ENCODE assay signal across 16 mouse cellular contexts in genomic region chr12:84500528-84501263, GRCm38 (mm10). TPM values are rescaled to one million over a fixed set of nuclear protein-coding genes. Genes with fewer than 3 reads are reported as not detected.
DNase-seq lines count a peak whose midpoint lies in the region; ATAC-seq and TF ChIP-seq lines count a peak whose summit lies in the region.
"Had no signal": no experiment of that assay in that cellular context is flagged by ENCODE, and none has a peak within 500 bp of the region (broad histone marks: within the 10 kb centered on the region; RNA-seq: fewer than 3 reads in every experiment).

No protein-coding gene starts in this region.

- peaks cover 5% of the 10 kb centered on the region; the same call in 1 of the 2 replicates for H3K79me2 ChIP-seq in liver, adult 2 months (ENCODE audit: control insufficient read depth, insufficient read depth, low read length)

- H3K36me3 ChIP-seq in liver, adult 2 months (ENCODE audit: control insufficient read depth, insufficient read depth, low read length): no peaks in the 10 kb centered on the region; the same call in 1 of the 2 replicates
- H3K36me3 ChIP-seq in liver, embryonic 12.5 days: no peaks in the 10 kb centered on the region
- no peaks in the 10 kb centered on the region for H3K36me3 ChIP-seq in hindbrain, postnatal 0 days (ENCODE audit: insufficient read depth, low read length)
- H3K36me3 ChIP-seq in neural tube, embryonic 14.5 days (ENCODE audit: control insufficient read depth, insufficient read depth, low read length): no peaks in the 10 kb centered on the region

- no peak overlapping the region for H3K4me3 ChIP-seq in liver, adult 2 months (ENCODE audit: insufficient read depth, low read depth, low read length)
- no peak overlapping the region for H3K4me3 ChIP-seq in liver, embryonic 12.5 days
- no peak overlapping the region for H3K4me3 ChIP-seq in hindbrain, postnatal 0 days (ENCODE audit: low read length)
- H3K4me3 ChIP-seq in neural tube, embryonic 14.5 days (ENCODE audit: low read depth, low read length): no peak overlapping the region
- H3K4me3 ChIP-seq: myocyte had no signal

- 77% methylated on average over 8 of the region's 8 CpGs for WGBS in liver, adult 2 months
- 80% methylated on average over 8 of the region's 8 CpGs for WGBS in liver, embryonic 12.5 days (ENCODE audit: insufficient replicate concordance)
- 58% methylated on average over 8 of the region's 8 CpGs for WGBS in hindbrain, postnatal 0 days
- WGBS in neural tube, embryonic 14.5 days: 35% methylated on average over 8 of the region's 8 CpGs

- H3K9ac ChIP-seq in liver, adult 2 months (ENCODE audit: low read depth, low read length): no peak overlapping the region
- H3K9ac ChIP-seq in liver, embryonic 12.5 days: no peak overlapping the region
- no peak overlapping the region for H3K9ac ChIP-seq in hindbrain, postnatal 0 days (replicated peaks; ENCODE audit: low read length)
- H3K9ac ChIP-seq in neural tube, embryonic 14.5 days (replicated peaks; ENCODE audit: low read depth, low read length): no peak overlapping the region; the same call in 1 of the 2 replicates
- H3K9ac ChIP-seq: liver, postnatal 0 days had no signal

- peak; percentile 50 for DNase-seq in liver, adult 2 months (ENCODE audit: extremely low read depth, low read depth, low spot score)
- peak; percentile 7 for DNase-seq in fat pad, adult 2 months (ENCODE audit: extremely low read depth, low read depth, low spot score)
- peak; percentile 22 for DNase-seq in hindbrain, postnatal 0 days (ENCODE audit: low spot score)
- no peak for DNase-seq in adrenal gland, adult 2 months
- no peak for DNase-seq in cerebellum, postnatal 25 days
- DNase-seq in heart, postnatal 36 days: no peak
- DNase-seq: cerebellum, adult 11-12 months; heart, postnatal 14 days; kidney, adult 2 months; liver, postnatal 0 days; right cerebral cortex, adult 18-20 months had no signal

- intact Hi-C loops in heart, postnatal 36 days (cut with DNase I): no loop called here

- no peak for TF ChIP-seq POLR2A in liver, adult 2 months (IDR thresholded peaks at IDR 0.05; ENCODE audit: extremely low read depth, insufficient read depth, low read length)

- H3K27ac ChIP-seq in liver, adult 2 months (replicated peaks; ENCODE audit: insufficient read depth, low read depth, low read length): no peak overlapping the region
- H3K27ac ChIP-seq in liver, embryonic 12.5 days: no peak overlapping the region
- H3K27ac ChIP-seq in hindbrain, postnatal 0 days: 0 out of 2 replicates have a peak overlapping the region, but pooled peaks have one; percentile 26
- peak overlapping the region; percentile 25; the same call in 1 of the 2 replicates for H3K27ac ChIP-seq in neural tube, embryonic 14.5 days (ENCODE audit: low read depth, low read length)
- H3K27ac ChIP-seq: macrophage had no signal

- no peaks in the 10 kb centered on the region for H3K9me3 ChIP-seq in liver, embryonic 12.5 days (replicated peaks)
- H3K9me3 ChIP-seq in hindbrain, postnatal 0 days (ENCODE audit: low read length): no peaks in the 10 kb centered on the region
- no peaks in the 10 kb centered on the region for H3K9me3 ChIP-seq in neural tube, embryonic 14.5 days (ENCODE audit: control insufficient read depth, low read length)
- H3K9me3 ChIP-seq: G1E had no signal

- no peak for ATAC-seq in liver, embryonic 12.5 days
- ATAC-seq in hindbrain, postnatal 0 days: 0 out of 2 replicates have a peak, but pooled peaks have one; percentile 32
- peak; percentile 63 for ATAC-seq in neural tube, embryonic 14.5 days (ENCODE audit: low read depth)
- ATAC-seq: liver, postnatal 0 days had no signal

- no peak overlapping the region for H3K4me2 ChIP-seq in liver, embryonic 12.5 days
- no peak overlapping the region for H3K4me2 ChIP-seq in hindbrain, postnatal 0 days (ENCODE audit: low read depth, low read length)
- peak overlapping the region; percentile 9; the same call in 1 of the 2 replicates for H3K4me2 ChIP-seq in neural tube, embryonic 14.5 days (ENCODE audit: low read depth, low read length)

- no peaks in the 10 kb centered on the region for H3K27me3 ChIP-seq in liver, adult 2 months (ENCODE audit: control insufficient read depth, insufficient read depth, low read length)
- no peaks in the 10 kb centered on the region for H3K27me3 ChIP-seq in liver, embryonic 12.5 days (replicated peaks)
- no peaks in the 10 kb centered on the region for H3K27me3 ChIP-seq in hindbrain, postnatal 0 days (ENCODE audit: insufficient read depth, low read length)
- no peaks in the 10 kb centered on the region for H3K27me3 ChIP-seq in neural tube, embryonic 14.5 days (ENCODE audit: control insufficient read depth, insufficient read depth, low read length)

- no peak for TF ChIP-seq CTCF in liver, adult 2 months (IDR thresholded peaks at IDR 0.05; ENCODE audit: low read depth, low read length)
- TF ChIP-seq CTCF in hindbrain, postnatal 0 days (IDR thresholded peaks at IDR 0.05; ENCODE audit: low read depth): no peak

- H3K4me1 ChIP-seq in liver, adult 2 months (ENCODE audit: control insufficient read depth, insufficient read depth, low read length): peaks cover 2% of the 10 kb centered on the region; the same call in 1 of the 2 replicates
- H3K4me1 ChIP-seq in liver, embryonic 12.5 days: peaks cover 18% of the 10 kb centered on the region
- no peaks in the 10 kb centered on the region for H3K4me1 ChIP-seq in hindbrain, postnatal 0 days (ENCODE audit: insufficient read depth, low read length)
- H3K4me1 ChIP-seq in neural tube, embryonic 14.5 days (ENCODE audit: control insufficient read depth, insufficient read depth, low read length): peaks cover 4% of the 10 kb centered on the region

RNA-seq across cellular contexts. Expression of gene Lin52, which starts 49.5 kb away (rescaled TPM):
- 6.7 and 8.7 TPM in 2 replicates for total RNA-seq in liver, adult 2 months (2014; rRNA removed)
- polyA plus RNA-seq in liver, adult 2 months (2012; rRNA removed): 5.9 and 6.2 TPM in 2 replicates
- polyA plus RNA-seq in liver, embryonic 12.5 days (2016; fragmentation: Nextera tagmentation; extraction: Ambion mirVana): 15.3 and 15.5 TPM in 2 replicates
- total RNA-seq in hindbrain, postnatal 0 days (2014; rRNA removed): 23.1 and 23.5 TPM in 2 replicates
- 20.4 and 25.2 TPM in 2 replicates for polyA plus RNA-seq in hindbrain, postnatal 0 days (2015; fragmentation: Nextera tagmentation; extraction: Ambion mirVana)
- 30.8 and 35.0 TPM in 2 replicates for polyA plus RNA-seq in neural tube, embryonic 14.5 days (2014; fragmentation: Nextera tagmentation; extraction: Ambion mirVana)
- total RNA-seq in adrenal gland, adult 2 months (2021): 10 to 100 TPM; 16.2 to 19.7 TPM
- polyA plus RNA-seq in adrenal gland, adult 2 months (2012; rRNA removed): 5.0 and 6.9 TPM in 2 replicates
- 10 to 100 TPM; 12.4 to 14.9 TPM for total RNA-seq in heart, postnatal 36 days (2021)

RNA-seq across cellular contexts. Expression of gene Aldh6a1, which starts 49.9 kb away (rescaled TPM):
- total RNA-seq in liver, adult 2 months (2014; rRNA removed): 370 and 371 TPM in 2 replicates
- polyA plus RNA-seq in liver, adult 2 months (2012; rRNA removed): 104 and 121 TPM in 2 replicates
- polyA plus RNA-seq in liver, embryonic 12.5 days (2016; fragmentation: Nextera tagmentation; extraction: Ambion mirVana): 17.4 and 17.9 TPM in 2 replicates
- 37.5 and 47.2 TPM in 2 replicates for total RNA-seq in hindbrain, postnatal 0 days (2014; rRNA removed)
- polyA plus RNA-seq in hindbrain, postnatal 0 days (2015; fragmentation: Nextera tagmentation; extraction: Ambion mirVana): 46.5 and 52.1 TPM in 2 replicates
- 41.7 and 45.1 TPM in 2 replicates for polyA plus RNA-seq in neural tube, embryonic 14.5 days (2014; fragmentation: Nextera tagmentation; extraction: Ambion mirVana)
- 100 to 1,000 TPM; 211 to 272 TPM for total RNA-seq in adrenal gland, adult 2 months (2021)
- polyA plus RNA-seq in adrenal gland, adult 2 months (2012; rRNA removed): 21.7 and 22.0 TPM in 2 replicates
- total RNA-seq in heart, postnatal 36 days (2021): 100 to 1,000 TPM; 208 to 210 TPM

Comparison
In these comparisons a context has a peak if more than half of its experiments do, and no peak if none do; other contexts are left out.
1. DNase-seq: peak in liver, adult 2 months (single experiment), fat pad, adult 2 months (single experiment) and hindbrain, postnatal 0 days (single experiment); none in adrenal gland, adult 2 months (single experiment), cerebellum, postnatal 25 days (0 of 2) and heart, postnatal 36 days (0 of 2).
2. H3K27ac ChIP-seq: peak in hindbrain, postnatal 0 days (single experiment) and neural tube, embryonic 14.5 days (single experiment); none in liver, adult 2 months (single experiment) and liver, embryonic 12.5 days (single experiment).